Mouse (Mus musculus) midbrain, embryonic 14.5 days (tissue): ENCODE measurements around the gene Batf3. TPM values are rescaled to one million over a fixed set of nuclear protein-coding genes. Genes with fewer than 3 reads are reported as not detected.

ENCODE experiments used
- ATAC-seq: fragments of 200-750 bp; cut with Nextera tagmentation; 2 replicates; pipeline ENCODE4 v1.8.0; 2017; ENCODE audit warnings: moderate number of reproducible peaks, moderate library complexity; ENCODE audit not compliant: low FRiP score, low TSS enrichment
- DNase-seq: peaks from one replicate; pipeline ENCODE4 v3.0.0-alpha.2; 2015
- H3K27ac ChIP-seq: fragments of 300-500 bp; sonication (generic); replicated peaks from 2 replicates; pipeline ENCODE4 v1.5.1; 2014; ENCODE audit warnings: mild to moderate bottlenecking, low read depth, low read length, moderate library complexity
- H3K27me3 ChIP-seq: fragments of 300-500 bp; sonication (generic); 2 replicates; pipeline ENCODE4 v1.6.1; 2014; ENCODE audit warnings: low read length, control low read depth, mixed read lengths; ENCODE audit not compliant: control insufficient read depth, insufficient read depth
- H3K36me3 ChIP-seq: fragments of 300-500 bp; sonication (generic); 2 replicates; pipeline ENCODE4 v1.6.1; 2014; ENCODE audit warnings: low read length, control low read depth; ENCODE audit not compliant: control insufficient read depth, insufficient read depth
- H3K4me1 ChIP-seq: fragments of 300-500 bp; sonication (generic); 2 replicates; pipeline ENCODE4 v1.6.1; 2014; ENCODE audit warnings: mild to moderate bottlenecking, antibody characterized with exemption, low read length, control low read depth; ENCODE audit not compliant: control insufficient read depth, insufficient read depth
- H3K4me2 ChIP-seq: fragments of 300-500 bp; sonication (generic); 2 replicates; pipeline ENCODE4 v1.6.1; 2014; ENCODE audit warnings: mild to moderate bottlenecking, low read length, moderate library complexity
- H3K4me3 ChIP-seq: fragments of 300-500 bp; sonication (generic); replicated peaks from 2 replicates; pipeline ENCODE4 v1.5.1; 2014; ENCODE audit warnings: low read depth, low read length
- H3K9ac ChIP-seq: fragments of 300-500 bp; sonication (generic); replicated peaks from 2 replicates; pipeline ENCODE4 v1.6.1; 2014; ENCODE audit warnings: mild to moderate bottlenecking, low read length, moderate library complexity
- H3K9me3 ChIP-seq: fragments of 300-500 bp; sonication (generic); 2 replicates; pipeline ENCODE4 v1.6.1; 2016; ENCODE audit warnings: low read length, control low read depth, mixed read lengths; ENCODE audit not compliant: control insufficient read depth
- WGBS: fragments of 180-500 bp; shearing (Covaris S2); extraction: QIAGEN DNeasy Blood & Tissue Kit; methylation state at CpG from one replicate; pipeline ENCODE4 v1.1.7; 2014; 5-methylcytosine and 5-hydroxymethylcytosine counted together
- polyA plus RNA-seq: library from polyadenylated mRNA; unstranded; fragments of >200 nt; fragmentation: Nextera tagmentation; extraction: Ambion mirVana; gene quantifications from 2 replicates; pipeline ENCODE4 v1.2.1, GENCODE M21; 2014

The Batf3 gene
- 0.47 and 0.61 TPM in 2 replicates for polyA plus RNA-seq

DNA sequence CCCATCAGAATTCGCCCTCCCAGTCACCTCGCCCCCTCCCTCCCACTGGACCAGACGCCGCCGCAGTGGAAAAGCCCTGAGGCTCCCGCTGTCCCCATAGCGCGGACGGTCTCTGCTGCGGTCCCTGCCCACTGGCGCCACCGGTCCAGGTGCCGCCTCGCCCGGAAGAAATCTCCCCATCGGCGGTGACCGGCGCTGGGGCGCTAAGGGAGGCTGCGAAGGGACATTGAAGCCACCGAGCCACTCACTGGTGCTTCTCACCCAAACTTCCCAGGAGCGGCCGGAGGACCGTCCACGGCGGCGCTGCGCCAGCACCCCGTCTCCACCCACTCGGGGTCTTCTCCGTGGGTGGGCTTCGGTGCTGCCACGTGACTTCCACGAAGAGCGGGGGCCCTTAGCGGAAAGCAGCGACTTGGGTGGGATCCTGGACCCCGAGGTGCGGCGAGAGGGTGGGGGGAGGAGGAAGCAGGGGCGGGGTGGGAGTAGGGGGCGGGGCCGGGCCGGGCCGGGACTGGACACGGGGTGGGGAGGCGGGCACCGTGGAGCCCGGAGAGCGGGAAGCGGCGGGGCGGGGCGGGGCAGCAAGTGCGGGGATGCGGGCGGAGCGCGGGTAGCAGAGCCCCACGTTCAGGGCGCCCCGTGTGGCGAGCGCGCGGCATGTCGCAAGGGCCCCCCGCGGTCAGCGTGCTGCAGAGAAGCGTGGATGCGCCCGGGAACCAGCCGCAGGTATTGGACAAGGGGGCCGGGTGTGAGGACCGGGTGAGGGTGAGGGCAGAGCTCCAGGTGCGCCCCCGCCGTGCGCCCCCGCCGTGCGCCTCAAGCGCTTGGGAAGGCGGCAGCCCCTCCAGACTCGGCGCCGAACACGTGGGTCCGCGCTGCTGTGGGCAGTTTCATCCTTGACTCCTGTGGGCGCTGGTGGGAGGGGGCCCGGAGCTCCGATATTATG lies at the start of gene Batf3:
TSS of gene Batf3 (plus strand) at position 46 of the 946 bp plus-strand sequence.
- Histone ChIP-seq H3K36me3 (no peaks in the 10 kb centered on the region), H3K9ac (peak within 1 kb of the TSS; percentile 49), H3K9me3 (no peaks in the 10 kb centered on the region; the same call in 1 of the 2 replicates), H3K27me3 (peaks cover 22% of the 10 kb centered on the region; the same call in 1 of the 2 replicates), H3K4me1 (no peaks in the 10 kb centered on the region), H3K4me3 (peak within 1 kb of the TSS; percentile 52), H3K4me2 (peak within 1 kb of the TSS; percentile 99), H3K27ac (no peak within 1 kb of the TSS)
- peak; percentile 78 for DNase-seq
- WGBS = 1% methylated on average over 94 of the region's 95 CpGs
- ATAC-seq = peak; percentile 66

DNA sequence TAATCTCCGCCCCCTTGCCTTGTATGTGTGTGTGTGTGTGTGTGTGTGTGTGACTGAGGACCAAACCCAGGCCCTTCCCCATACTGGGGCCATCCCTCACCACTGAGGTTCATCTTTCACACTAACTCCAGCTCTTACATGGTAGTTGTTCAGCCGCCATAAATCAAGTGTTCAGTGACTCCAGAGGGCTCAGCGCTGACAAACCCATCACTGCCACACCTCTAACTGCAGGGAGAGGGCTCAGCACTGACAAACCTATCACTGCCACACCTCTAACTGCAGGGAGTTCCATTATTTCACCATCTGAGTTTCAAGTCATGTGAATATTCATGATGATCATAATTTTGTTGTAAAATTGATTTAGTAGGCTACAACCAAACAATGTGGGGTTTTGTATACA lies 44.1 kb upstream of the Batf3 start:
- 90% methylated on average over 3 of the region's 3 CpGs for whole genome bisulfite sequencing
- H3K36me3 ChIP-seq = 0 out of 2 replicates have a peak, but pooled peaks cover 3% of the 10 kb centered on the region
- no peaks in the 10 kb centered on the region for H3K9me3 ChIP-seq
- no peak overlapping the region for H3K4me2 ChIP-seq
- no peak overlapping the region for H3K4me3 ChIP-seq
- ATAC-seq (no peak), DNase-seq (no peak)
- no peaks in the 10 kb centered on the region for H3K4me1 ChIP-seq
- H3K9ac ChIP-seq = no peak overlapping the region
- H3K27ac ChIP-seq = no peak overlapping the region
- no peaks in the 10 kb centered on the region for H3K27me3 ChIP-seq

DNA sequence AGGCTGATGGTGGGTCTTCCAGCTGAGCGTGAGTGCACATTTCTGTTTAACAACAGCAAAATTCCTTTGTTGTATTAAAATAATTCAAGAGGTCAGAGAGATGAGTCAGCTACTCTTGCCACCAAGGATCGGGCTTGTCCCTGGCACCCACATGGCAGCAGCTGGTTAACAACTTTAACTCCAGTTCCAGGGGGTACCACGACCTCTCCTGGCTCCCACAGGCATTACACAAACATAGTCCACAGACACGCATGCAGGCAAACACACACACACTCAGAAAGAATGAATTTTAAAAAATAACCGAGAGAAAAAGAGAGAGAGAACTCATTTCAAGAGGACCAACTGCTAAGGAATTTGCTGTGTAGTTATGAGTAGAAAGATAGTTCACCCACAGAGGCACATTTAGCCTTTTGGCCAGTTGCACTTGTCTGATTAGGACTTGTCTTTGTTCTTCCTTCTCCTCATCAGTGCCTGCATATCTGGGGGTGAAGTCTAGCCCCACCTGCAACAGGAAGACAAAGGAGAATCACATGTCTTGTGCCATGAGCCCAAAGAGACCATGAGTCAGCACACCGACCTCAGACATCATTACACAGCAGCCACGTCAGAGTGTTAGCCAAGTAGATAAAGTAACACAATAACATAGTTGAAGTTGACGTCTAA lies 42.6 kb upstream of the Batf3 start:
- 76% methylated on average over 8 of the region's 8 CpGs for WGBS
- Histone ChIP-seq H3K27me3 (no peaks in the 10 kb centered on the region), H3K27ac (no peak overlapping the region), H3K36me3 (0 out of 2 replicates have a peak, but pooled peaks cover 3% of the 10 kb centered on the region), H3K4me1 (no peaks in the 10 kb centered on the region), H3K9ac (no peak overlapping the region), H3K4me2 (no peak overlapping the region), H3K9me3 (no peaks in the 10 kb centered on the region), H3K4me3 (no peak overlapping the region)
- ATAC-seq (no peak), DNase-seq (no peak)

DNA sequence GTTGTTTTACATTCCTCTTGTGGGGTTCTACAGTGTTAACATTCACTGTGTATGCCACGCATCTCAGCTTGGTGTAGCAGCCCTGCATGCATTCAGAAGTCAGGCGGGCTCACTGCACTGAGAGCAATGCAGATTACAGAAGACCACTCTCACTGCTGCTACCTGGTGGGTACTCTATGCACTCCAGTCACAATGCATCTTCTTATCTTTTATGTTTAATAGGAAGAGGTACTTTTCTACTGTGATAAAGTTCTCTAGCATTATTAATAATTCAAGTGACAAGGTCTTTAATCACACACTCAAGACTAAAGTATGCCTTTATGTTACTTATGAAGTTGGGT lies 42.1 kb upstream of the Batf3 start:
- DNase-seq (no peak), ATAC-seq (no peak)
- H3K9me3 ChIP-seq = no peaks in the 10 kb centered on the region
- H3K4me3 ChIP-seq = no peak overlapping the region
- H3K27ac ChIP-seq = no peak overlapping the region
- H3K4me1 ChIP-seq = no peaks in the 10 kb centered on the region
- WGBS = 73% methylated on average over 2 of the region's 2 CpGs
- H3K36me3 ChIP-seq = 0 out of 2 replicates have a peak, but pooled peaks cover 3% of the 10 kb centered on the region
- H3K9ac ChIP-seq = no peak overlapping the region
- H3K27me3 ChIP-seq = no peaks in the 10 kb centered on the region
- no peak overlapping the region for H3K4me2 ChIP-seq

DNA sequence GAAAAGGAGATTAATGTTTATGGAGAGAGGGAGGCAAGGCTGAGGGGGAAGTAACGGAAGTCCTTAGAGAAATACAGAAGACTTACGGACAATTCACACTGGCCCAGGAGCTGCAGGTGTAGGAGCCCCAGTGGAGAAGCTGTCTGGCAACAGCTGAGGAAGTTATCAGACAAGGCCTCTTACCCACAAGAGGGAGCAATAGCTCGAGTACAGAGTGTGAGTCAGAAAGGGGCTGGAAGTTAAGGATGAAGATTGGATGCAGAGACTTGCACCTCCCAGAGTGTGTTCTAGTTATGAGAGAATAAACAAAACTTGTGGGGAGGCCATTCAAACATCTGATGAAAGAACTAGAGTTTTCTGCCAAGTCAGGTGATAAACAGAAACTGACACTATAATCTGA lies 40.2 kb upstream of the Batf3 start:
- Histone ChIP-seq H3K9me3 (no peaks in the 10 kb centered on the region), H3K9ac (no peak overlapping the region), H3K27me3 (no peaks in the 10 kb centered on the region), H3K4me2 (no peak overlapping the region), H3K4me3 (no peak overlapping the region), H3K4me1 (peaks cover 5% of the 10 kb centered on the region), H3K27ac (no peak overlapping the region), H3K36me3 (0 out of 2 replicates have a peak, but pooled peaks cover 3% of the 10 kb centered on the region)
- no peak for ATAC-seq
- WGBS = 68% methylated on average over 3 of the region's 3 CpGs
- no peak for DNase-seq

DNA sequence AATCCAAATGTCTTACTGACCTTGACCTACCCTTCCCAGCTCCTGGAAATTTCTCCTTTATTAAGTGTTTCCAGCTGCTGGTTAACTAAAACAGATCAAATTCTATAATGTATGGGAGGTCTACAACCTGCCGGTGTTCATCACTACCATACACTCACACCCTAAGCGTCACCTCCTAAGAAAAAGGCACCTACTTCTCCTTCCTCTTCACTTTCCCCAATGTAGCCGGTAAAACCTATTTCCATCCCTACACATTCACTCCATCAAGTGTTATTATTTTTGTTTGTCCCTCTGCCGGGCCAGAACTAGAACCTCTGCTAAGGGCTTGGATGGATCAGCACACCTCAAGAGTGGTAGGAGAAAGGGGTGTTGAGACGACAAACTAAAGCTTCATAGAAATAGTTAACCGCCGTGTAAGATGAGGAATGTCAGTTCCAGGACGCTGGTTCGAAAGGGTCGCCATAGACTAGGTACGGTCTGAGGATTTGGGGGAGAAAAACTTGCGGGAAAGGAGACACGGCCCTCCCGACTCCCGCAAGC lies 35.3 kb upstream of the Batf3 start:
- peak overlapping the region; percentile 55; the same call in 1 of the 2 replicates for H3K27ac ChIP-seq
- 7% methylated on average over 15 of the region's 15 CpGs for WGBS
- peak overlapping the region; percentile 75 for H3K9ac ChIP-seq
- H3K9me3 ChIP-seq = no peaks in the 10 kb centered on the region
- H3K4me2 ChIP-seq = peak overlapping the region; percentile 92
- H3K4me1 ChIP-seq = peaks cover 9% of the 10 kb centered on the region
- no peaks in the 10 kb centered on the region for H3K36me3 ChIP-seq
- ATAC-seq = peak; percentile 31; the same call in 1 of the 2 replicates
- no peaks in the 10 kb centered on the region for H3K27me3 ChIP-seq
- no peak for DNase-seq
- peak overlapping the region; percentile 74 for H3K4me3 ChIP-seq

DNA sequence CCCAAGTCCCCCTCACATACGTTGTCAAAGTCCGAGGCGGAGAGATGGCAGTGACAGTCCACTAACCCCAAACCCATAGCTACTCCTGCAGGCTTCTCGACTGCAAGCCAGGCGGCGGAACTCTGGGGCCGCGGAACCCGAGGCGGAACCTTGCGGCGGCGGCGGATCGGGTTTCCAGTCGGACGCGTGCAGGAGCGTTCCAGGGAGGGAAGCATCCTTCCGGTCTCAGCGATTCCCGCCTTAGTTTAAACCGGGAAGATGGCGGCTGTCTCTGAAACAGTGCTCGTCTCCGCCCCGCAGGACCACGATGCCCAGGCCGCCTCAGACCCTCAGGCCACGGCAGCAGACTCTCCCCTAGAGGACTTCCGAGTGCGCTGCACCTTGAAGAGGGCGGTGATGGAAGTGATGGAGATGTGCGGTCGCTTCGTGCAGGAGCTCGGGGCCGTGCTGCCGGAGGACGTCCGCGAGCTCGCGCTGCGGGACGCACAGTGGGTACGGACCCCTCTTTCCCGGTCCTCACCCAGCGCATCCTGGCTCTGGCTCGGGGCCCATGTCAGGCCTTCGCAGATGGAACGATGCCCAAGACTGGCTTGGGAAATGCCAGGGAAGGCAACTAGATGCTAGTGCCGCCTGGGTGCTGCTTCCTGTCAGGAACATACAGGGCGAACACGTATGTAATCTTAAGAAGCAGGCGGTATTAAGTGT lies 34.7 kb upstream of the Batf3 start, which contains the start of the genes Tatdn3 and Nsl1:
TSS of gene Tatdn3 (minus strand) at position 152 of the 705 bp plus-strand sequence.
TSS of gene Nsl1 (plus strand) at position 232 of the 705 bp plus-strand sequence.
- no peaks in the 10 kb centered on the region for H3K9me3 ChIP-seq
- peak within 1 kb of the TSS; percentile 92 for H3K4me2 ChIP-seq
- peak within 1 kb of the TSS; percentile 74 for H3K4me3 ChIP-seq
- peak within 1 kb of the TSS; percentile 55; the same call in 1 of the 2 replicates for H3K27ac ChIP-seq
- WGBS = under 1% methylated on average over 56 of the region's 56 CpGs
- H3K9ac ChIP-seq = peak within 1 kb of the TSS; percentile 75
- no peaks in the 10 kb centered on the region for H3K27me3 ChIP-seq
- DNase-seq (peak; percentile 94), ATAC-seq (peak; percentile 88)
- H3K36me3 ChIP-seq = no peaks in the 10 kb centered on the region
- peaks cover 9% of the 10 kb centered on the region for H3K4me1 ChIP-seq

DNA sequence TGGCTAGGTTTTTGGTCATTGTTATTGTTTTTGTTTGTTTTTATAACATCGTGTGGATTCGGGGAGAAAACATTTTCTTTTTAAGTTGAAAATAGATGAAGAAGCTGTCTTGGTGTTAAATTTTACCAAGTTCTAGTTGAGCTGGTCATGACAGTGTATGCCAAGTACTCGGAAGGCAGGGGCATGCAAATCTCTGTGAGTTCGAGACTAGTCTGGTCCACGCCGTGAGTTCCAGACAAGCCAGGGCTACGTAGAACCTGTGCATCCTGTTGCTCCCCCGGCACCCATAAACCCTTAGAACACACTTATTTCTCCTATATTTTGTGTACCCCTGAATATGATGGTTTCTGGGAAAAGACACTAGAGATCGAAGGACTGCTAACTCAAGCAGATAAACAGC lies 33.9 kb upstream of the Batf3 start:
- no peak for DNase-seq
- H3K9me3 ChIP-seq = no peaks in the 10 kb centered on the region
- H3K4me2 ChIP-seq = peak overlapping the region; percentile 92
- H3K4me3 ChIP-seq = peak overlapping the region; percentile 74
- no peak overlapping the region for H3K27ac ChIP-seq
- no peak overlapping the region; the same call in 1 of the 2 replicates for H3K9ac ChIP-seq
- no peak for ATAC-seq
- no peaks in the 10 kb centered on the region for H3K27me3 ChIP-seq
- peaks cover 9% of the 10 kb centered on the region for H3K4me1 ChIP-seq
- H3K36me3 ChIP-seq = no peaks in the 10 kb centered on the region
- 60% methylated on average over 9 of the region's 9 CpGs for WGBS
